Mouse (Mus musculus) embryo, embryonic 10.5 days (tissue): ENCODE results near the gene 4930469K13Rik.
A peak's percentile ranks its signal among the peaks of the same experiment; 100 is the strongest.

Source experiments
- DNase-seq: peaks from one replicate; pipeline ENCODE4 v3.0.0-alpha.2; 2015; ENCODE audit warnings: low spot score

4930469K13Rik gene

GRCm38 (mm10) chr11:33938561-33939274, 159.6 kb downstream of the 4930469K13Rik start:
- no peak for DNase-seq

DNA sequence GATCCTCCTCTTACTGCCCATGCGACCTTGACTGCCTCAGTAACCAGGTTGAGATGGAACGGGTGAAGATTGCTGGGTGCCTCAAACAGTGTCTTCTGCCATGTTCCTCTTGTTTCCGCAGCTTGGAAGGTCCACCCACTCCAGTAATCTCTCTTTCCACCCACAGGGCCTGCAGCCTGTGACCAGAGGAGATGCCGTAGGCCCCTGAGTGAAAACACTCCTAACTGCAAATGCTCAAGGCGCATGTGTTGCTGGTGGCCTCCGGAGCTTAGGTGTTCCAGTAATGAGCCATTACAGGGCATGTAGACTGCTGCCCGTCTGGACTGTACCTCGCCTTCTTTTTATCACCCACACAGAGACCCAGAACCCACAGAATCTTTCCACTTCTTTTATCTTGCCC, 160.7 kb downstream of the 4930469K13Rik start:
- DNase-seq = no peak

- no peak for DNase-seq
These were observed 164.1 kb downstream of the 4930469K13Rik start for GRCm38 (mm10) chr11:33934286-33934685.

DNA sequence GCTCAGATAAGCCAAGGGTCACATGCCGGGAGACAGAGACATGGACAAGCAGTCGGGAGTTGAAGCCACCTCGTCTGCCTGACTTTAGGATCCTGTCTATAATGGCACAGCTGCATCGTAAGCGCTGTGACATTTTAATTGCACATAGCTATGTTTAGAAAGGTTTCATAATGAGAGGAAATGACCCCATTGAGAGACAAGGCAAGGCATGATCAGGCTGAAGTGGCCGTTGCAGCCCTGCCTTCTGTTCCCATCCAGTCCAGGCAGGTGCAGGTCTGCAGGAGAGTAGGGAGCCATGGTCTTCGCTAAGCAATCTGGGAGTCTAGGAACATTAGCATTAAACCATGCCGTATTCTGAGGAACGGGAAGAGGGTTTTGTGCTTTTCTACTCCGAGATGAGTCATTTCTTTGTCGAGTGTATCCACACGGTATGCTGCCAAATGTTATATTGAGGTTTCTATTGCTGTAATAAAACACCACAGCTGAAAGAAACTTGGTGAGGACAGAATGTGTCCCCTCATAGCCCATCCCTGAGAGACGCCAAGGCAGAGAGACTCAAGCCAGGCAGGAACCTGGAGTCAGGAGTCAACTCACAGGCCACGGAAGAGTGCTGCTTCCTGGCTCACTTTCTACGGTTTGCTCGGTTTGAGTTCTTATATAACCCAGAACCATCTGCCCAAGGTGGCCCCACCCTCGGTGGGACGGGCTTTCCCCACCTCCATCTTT, 165.8 kb downstream of the 4930469K13Rik start:
- DNase-seq = no peak

DNA sequence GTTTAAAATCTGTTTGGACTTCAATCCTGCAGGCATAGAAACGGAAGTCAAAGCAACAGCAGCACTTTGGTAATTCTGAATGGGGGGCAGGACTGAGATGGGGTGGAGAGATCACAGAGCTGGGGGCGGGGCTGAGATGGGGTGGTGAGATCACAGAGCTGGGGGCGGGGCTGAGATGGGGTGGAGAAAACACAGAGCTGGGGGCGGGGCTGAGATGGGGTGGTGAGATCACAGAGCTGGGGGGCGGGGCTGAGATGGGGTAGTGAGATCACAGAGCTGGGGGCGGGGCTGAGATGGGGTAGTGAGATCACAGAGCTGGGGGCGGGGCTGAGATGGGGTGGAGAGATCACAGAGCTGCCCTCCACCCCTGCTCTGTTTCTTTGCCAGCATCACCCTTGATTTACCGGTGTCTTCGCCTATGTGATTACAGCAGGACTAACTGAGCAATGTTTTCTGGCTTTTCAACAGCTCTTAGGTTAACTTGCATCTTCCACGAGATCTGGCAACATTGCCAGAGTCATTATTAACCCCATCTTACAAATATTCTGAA, 166.4 kb downstream of the 4930469K13Rik start:
- peak; percentile 79 for DNase-seq

DNA sequence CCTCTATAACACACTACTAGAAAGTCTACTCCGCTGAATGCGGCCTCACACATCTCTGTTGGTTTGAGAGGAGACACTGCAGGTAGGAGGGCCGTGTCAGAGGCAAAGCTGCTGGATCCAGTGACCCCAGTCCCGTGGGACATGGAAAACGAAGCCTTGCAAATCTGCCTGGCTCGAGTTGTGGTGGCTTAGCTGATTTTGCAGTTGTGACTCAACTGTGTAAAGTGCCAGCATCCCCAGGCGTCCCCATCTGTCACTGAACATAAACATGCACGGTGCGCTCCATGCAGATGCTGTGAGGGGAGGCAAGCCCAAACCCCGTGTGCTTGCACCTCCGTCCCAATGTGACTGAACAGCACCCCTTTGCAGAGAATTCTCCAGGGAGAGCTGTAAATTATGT, 168.9 kb downstream of the 4930469K13Rik start:
- DNase-seq = no peak

DNA sequence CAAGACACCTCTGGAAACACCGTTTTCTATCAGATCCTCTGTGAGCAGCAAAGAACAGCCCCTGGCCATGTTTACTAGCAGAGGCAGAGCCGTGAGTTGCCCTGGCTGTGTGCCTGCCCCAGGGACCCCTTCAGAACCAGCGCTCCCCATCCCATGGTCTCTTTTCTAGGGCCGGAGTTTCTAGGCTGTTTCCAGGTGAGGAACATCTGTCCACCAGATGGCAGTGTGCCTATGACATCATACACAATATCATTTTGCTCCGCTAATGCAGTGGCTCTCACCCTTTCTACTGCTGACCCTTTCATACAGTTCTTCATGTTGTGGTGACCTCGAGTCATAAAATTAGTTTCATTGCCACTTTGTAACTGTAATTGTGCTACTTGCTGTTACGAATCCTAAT, 169.7 kb downstream of the 4930469K13Rik start:
- DNase-seq = peak; percentile 80

DNA sequence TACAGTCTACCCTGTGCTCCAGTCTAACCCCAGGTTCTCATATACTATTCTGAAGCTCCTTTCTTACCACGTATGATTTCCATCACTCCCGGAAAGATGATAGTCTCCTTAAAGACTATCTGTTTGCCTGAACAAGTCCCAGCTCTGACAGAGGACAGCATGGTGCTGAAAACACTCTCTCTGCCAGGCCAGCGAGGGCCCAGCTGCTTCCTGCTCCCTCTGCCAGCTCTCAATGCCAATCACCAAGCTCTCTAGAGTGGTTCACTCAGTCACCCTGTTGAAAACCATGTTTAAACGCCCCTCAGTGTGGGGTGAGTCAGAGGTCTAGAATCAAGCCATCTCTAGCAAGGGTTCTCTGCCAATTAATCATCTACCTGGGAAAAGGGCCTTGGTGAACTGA, 170.5 kb downstream of the 4930469K13Rik start:
- no peak for DNase-seq

GRCm38 (mm10) chr11:33927321-33927720, 171.0 kb downstream of the 4930469K13Rik start:
- no peak for DNase-seq

- no peak for DNase-seq
These were observed 171.8 kb downstream of the 4930469K13Rik start for GRCm38 (mm10) chr11:33926551-33926950.

DNA sequence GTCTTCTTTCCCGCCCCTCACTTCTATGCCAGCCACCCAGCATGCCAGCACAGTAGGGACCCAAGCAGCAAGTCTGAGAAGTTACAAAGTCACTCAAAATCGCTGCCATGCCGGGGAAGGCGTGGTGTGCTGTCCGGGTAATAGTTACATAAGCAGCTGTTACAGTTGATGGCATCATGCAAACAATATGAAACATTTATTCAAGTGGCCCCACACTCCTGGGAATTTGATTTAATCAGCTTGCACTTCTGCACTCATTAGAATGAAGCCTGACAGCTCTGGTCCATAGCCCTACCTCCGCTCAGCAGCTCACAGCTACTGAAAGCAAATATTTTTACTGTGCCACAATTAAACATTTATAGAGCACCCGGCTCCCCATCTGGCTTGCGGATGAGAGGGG, 172.6 kb downstream of the 4930469K13Rik start:
- DNase-seq = no peak
